Mouse (Mus musculus) lung, postnatal 0 days (tissue): ENCODE data around the gene Ctnna2.

Experiments
- CTCF ChIP-seq: IDR thresholded peaks from 2 replicates; pipeline ENCODE4 v1.5.1; 2016; ENCODE audit warnings: antibody characterized with exemption, mild to moderate bottlenecking
- EP300 ChIP-seq: IDR thresholded peaks from 2 replicates; pipeline ENCODE4 v1.6.1; 2016; ENCODE audit warnings: antibody characterized with exemption, mild to moderate bottlenecking, control low read depth

- TF ChIP-seq CTCF (no peak), EP300 (no peak)
Measured at GRCm38 (mm10) chr6:77849438-77849837, 130.1 kb downstream of the Ctnna2 start.
